Mouse (Mus musculus): ENCODE measurements around the gene Zfp950. TPM values are rescaled to one million over a fixed set of nuclear protein-coding genes. Genes with fewer than 3 reads are reported as not detected.
A peak's percentile ranks its signal among the peaks of the same experiment; 100 is the strongest.

Zfp950 gene
- polyA plus RNA-seq, 1 experiment from 2014 or later, result 41.7 TPM

GRCm38 (mm10) chr19:61080251-61080749, 60.3 kb downstream of the Zfp950 start:
- no peak overlapping the region for H3K4me2 ChIP-seq (replicated peaks; ENCODE audit: low read depth, low read length)
- no peak overlapping the region for H3K4me3 ChIP-seq (ENCODE audit: low read length)
- H3K27ac ChIP-seq (ENCODE audit: low read depth, low read length), result no peak overlapping the region
- H3K9me3 ChIP-seq (ENCODE audit: control insufficient read depth, low read length), result no peaks in the 10 kb centered on the region
- ATAC-seq (ENCODE audit: low FRiP score, low TSS enrichment), result no peak
- no peaks in the 10 kb centered on the region for H3K4me1 ChIP-seq (ENCODE audit: control insufficient read depth, insufficient read depth, low read length)
- no peaks in the 10 kb centered on the region for H3K27me3 ChIP-seq (ENCODE audit: control insufficient read depth, insufficient read depth, low read length)
- 0 out of 2 replicates have a peak, but pooled peaks cover 3% of the 10 kb centered on the region for H3K36me3 ChIP-seq (ENCODE audit: control insufficient read depth, insufficient read depth, low read length)
- H3K9ac ChIP-seq (ENCODE audit: low read depth, low read length), result no peak overlapping the region
- WGBS, result 94% methylated on average over 5 of the region's 5 CpGs

GRCm38 (mm10) chr19:61078622-61079021, 62.0 kb downstream of the Zfp950 start:
- Histone ChIP-seq H3K36me3 (ENCODE audit: control insufficient read depth, insufficient read depth, low read length) (0 out of 2 replicates have a peak, but pooled peaks cover 3% of the 10 kb centered on the region), H3K4me1 (ENCODE audit: control insufficient read depth, insufficient read depth, low read length) (no peaks in the 10 kb centered on the region), H3K9ac (ENCODE audit: low read depth, low read length) (no peak overlapping the region), H3K4me3 (ENCODE audit: low read length) (no peak overlapping the region), H3K27ac (ENCODE audit: low read depth, low read length) (no peak overlapping the region), H3K27me3 (ENCODE audit: control insufficient read depth, insufficient read depth, low read length) (no peaks in the 10 kb centered on the region), H3K4me2 (replicated peaks; ENCODE audit: low read depth, low read length) (no peak overlapping the region), H3K9me3 (ENCODE audit: control insufficient read depth, low read length) (no peaks in the 10 kb centered on the region)
- no peak for ATAC-seq (ENCODE audit: low FRiP score, low TSS enrichment)
- WGBS, result 95% methylated on average over 3 of the region's 3 CpGs

GRCm38 (mm10) chr19:61065011-61065410, 75.6 kb downstream of the Zfp950 start:
- no peak overlapping the region for H3K9ac ChIP-seq (ENCODE audit: low read depth, low read length)
- WGBS, result 83% methylated on average over 1 of the region's 1 CpGs
- H3K4me3 ChIP-seq (ENCODE audit: low read length), result no peak overlapping the region
- H3K36me3 ChIP-seq (ENCODE audit: control insufficient read depth, insufficient read depth, low read length), result 0 out of 2 replicates have a peak, but pooled peaks cover 3% of the 10 kb centered on the region
- no peak overlapping the region for H3K27ac ChIP-seq (ENCODE audit: low read depth, low read length)
- H3K9me3 ChIP-seq (ENCODE audit: control insufficient read depth, low read length), result no peaks in the 10 kb centered on the region
- H3K27me3 ChIP-seq (ENCODE audit: control insufficient read depth, insufficient read depth, low read length), result no peaks in the 10 kb centered on the region
- H3K4me1 ChIP-seq (ENCODE audit: control insufficient read depth, insufficient read depth, low read length), result peaks cover 11% of the 10 kb centered on the region
- H3K4me2 ChIP-seq (replicated peaks; ENCODE audit: low read depth, low read length), result no peak overlapping the region
- ATAC-seq (ENCODE audit: low FRiP score, low TSS enrichment), result no peak

GRCm38 (mm10) chr19:61064386-61064785, 76.3 kb downstream of the Zfp950 start:
- H3K9me3 ChIP-seq (ENCODE audit: control insufficient read depth, low read length), result no peaks in the 10 kb centered on the region
- H3K27ac ChIP-seq (ENCODE audit: low read depth, low read length), result no peak overlapping the region
- H3K4me3 ChIP-seq (ENCODE audit: low read length), result no peak overlapping the region
- no peaks in the 10 kb centered on the region for H3K27me3 ChIP-seq (ENCODE audit: control insufficient read depth, insufficient read depth, low read length)
- peaks cover 11% of the 10 kb centered on the region for H3K4me1 ChIP-seq (ENCODE audit: control insufficient read depth, insufficient read depth, low read length)
- 82% methylated on average over 3 of the region's 3 CpGs for WGBS
- H3K4me2 ChIP-seq (replicated peaks; ENCODE audit: low read depth, low read length), result no peak overlapping the region
- no peak overlapping the region for H3K9ac ChIP-seq (ENCODE audit: low read depth, low read length)
- no peak for ATAC-seq (ENCODE audit: low FRiP score, low TSS enrichment)
- 0 out of 2 replicates have a peak, but pooled peaks cover 3% of the 10 kb centered on the region for H3K36me3 ChIP-seq (ENCODE audit: control insufficient read depth, insufficient read depth, low read length)

GRCm38 (mm10) chr19:61057581-61057980, 83.1 kb downstream of the Zfp950 start:
- Histone ChIP-seq H3K4me3 (ENCODE audit: low read length) (no peak overlapping the region), H3K27ac (ENCODE audit: low read depth, low read length) (peak overlapping the region; percentile 49; the same call in 1 of the 2 replicates), H3K4me1 (ENCODE audit: control insufficient read depth, insufficient read depth, low read length) (peaks cover 20% of the 10 kb centered on the region), H3K9ac (ENCODE audit: low read depth, low read length) (no peak overlapping the region), H3K9me3 (ENCODE audit: control insufficient read depth, low read length) (0 out of 2 replicates have a peak, but pooled peaks cover 2% of the 10 kb centered on the region), H3K27me3 (ENCODE audit: control insufficient read depth, insufficient read depth, low read length) (no peaks in the 10 kb centered on the region), H3K36me3 (ENCODE audit: control insufficient read depth, insufficient read depth, low read length) (no peaks in the 10 kb centered on the region), H3K4me2 (replicated peaks; ENCODE audit: low read depth, low read length) (no peak overlapping the region)
- peak; percentile 87 for ATAC-seq (ENCODE audit: low FRiP score, low TSS enrichment)
- 8% methylated on average over 3 of the region's 3 CpGs for WGBS

- Histone ChIP-seq H3K27ac (ENCODE audit: low read depth, low read length) (peak overlapping the region; percentile 49; the same call in 1 of the 2 replicates), H3K4me3 (ENCODE audit: low read length) (no peak overlapping the region)
These were observed 83.7 kb downstream of the Zfp950 start for GRCm38 (mm10) chr19:61056783-61057410.

GRCm38 (mm10) chr19:61052786-61053185, 87.9 kb downstream of the Zfp950 start:
- Histone ChIP-seq H3K9me3 (ENCODE audit: control insufficient read depth, low read length) (0 out of 2 replicates have a peak, but pooled peaks cover 2% of the 10 kb centered on the region), H3K27me3 (ENCODE audit: control insufficient read depth, insufficient read depth, low read length) (no peaks in the 10 kb centered on the region), H3K9ac (ENCODE audit: low read depth, low read length) (no peak overlapping the region), H3K4me2 (replicated peaks; ENCODE audit: low read depth, low read length) (no peak overlapping the region), H3K4me3 (ENCODE audit: low read length) (no peak overlapping the region), H3K27ac (ENCODE audit: low read depth, low read length) (no peak overlapping the region), H3K36me3 (ENCODE audit: control insufficient read depth, insufficient read depth, low read length) (no peaks in the 10 kb centered on the region), H3K4me1 (ENCODE audit: control insufficient read depth, insufficient read depth, low read length) (peaks cover 8% of the 10 kb centered on the region; the same call in 1 of the 2 replicates)
- ATAC-seq (ENCODE audit: low FRiP score, low TSS enrichment), result no peak

More at GRCm38 (mm10) chr19:61056783-61057410, 83.7 kb downstream of the Zfp950 start:
- Histone ChIP-seq H3K36me3 (ENCODE audit: control insufficient read depth, insufficient read depth, low read length) (no peaks in the 10 kb centered on the region), H3K9me3 (ENCODE audit: control insufficient read depth, low read length) (0 out of 2 replicates have a peak, but pooled peaks cover 2% of the 10 kb centered on the region), H3K4me1 (ENCODE audit: control insufficient read depth, insufficient read depth, low read length) (peaks cover 15% of the 10 kb centered on the region), H3K4me2 (replicated peaks; ENCODE audit: low read depth, low read length) (no peak overlapping the region), H3K9ac (ENCODE audit: low read depth, low read length) (no peak overlapping the region), H3K27me3 (ENCODE audit: control insufficient read depth, insufficient read depth, low read length) (no peaks in the 10 kb centered on the region)
- WGBS, result 59% methylated on average over 5 of the region's 5 CpGs
- ATAC-seq (ENCODE audit: low FRiP score, low TSS enrichment), result no peak

GRCm38 (mm10) chr19:61052008-61052407, 88.6 kb downstream of the Zfp950 start:
- H3K27ac ChIP-seq (ENCODE audit: low read depth, low read length), result no peak overlapping the region
- H3K4me1 ChIP-seq (ENCODE audit: control insufficient read depth, insufficient read depth, low read length), result 0 out of 2 replicates have a peak, but pooled peaks cover 3% of the 10 kb centered on the region
- H3K4me3 ChIP-seq (ENCODE audit: low read length), result no peak overlapping the region
- no peaks in the 10 kb centered on the region for H3K36me3 ChIP-seq (ENCODE audit: control insufficient read depth, insufficient read depth, low read length)
- no peak for ATAC-seq (ENCODE audit: low FRiP score, low TSS enrichment)
- no peak overlapping the region for H3K4me2 ChIP-seq (replicated peaks; ENCODE audit: low read depth, low read length)
- H3K9ac ChIP-seq (ENCODE audit: low read depth, low read length), result no peak overlapping the region
- H3K9me3 ChIP-seq (ENCODE audit: control insufficient read depth, low read length), result 0 out of 2 replicates have a peak, but pooled peaks cover 2% of the 10 kb centered on the region
- no peaks in the 10 kb centered on the region for H3K27me3 ChIP-seq (ENCODE audit: control insufficient read depth, insufficient read depth, low read length)

- ATAC-seq (ENCODE audit: low FRiP score, low TSS enrichment), result no peak
- H3K27ac ChIP-seq (ENCODE audit: low read depth, low read length), result no peak overlapping the region
- 0 out of 2 replicates have a peak, but pooled peaks cover 2% of the 10 kb centered on the region for H3K9me3 ChIP-seq (ENCODE audit: control insufficient read depth, low read length)
- H3K4me3 ChIP-seq (ENCODE audit: low read length), result no peak overlapping the region
- H3K4me1 ChIP-seq (ENCODE audit: control insufficient read depth, insufficient read depth, low read length), result no peaks in the 10 kb centered on the region
- no peak overlapping the region for H3K9ac ChIP-seq (ENCODE audit: low read depth, low read length)
- no peaks in the 10 kb centered on the region for H3K36me3 ChIP-seq (ENCODE audit: control insufficient read depth, insufficient read depth, low read length)
- 93% methylated on average over 1 of the region's 1 CpGs for WGBS
- no peak overlapping the region for H3K4me2 ChIP-seq (replicated peaks; ENCODE audit: low read depth, low read length)
- no peaks in the 10 kb centered on the region for H3K27me3 ChIP-seq (ENCODE audit: control insufficient read depth, insufficient read depth, low read length)
These were observed 89.5 kb downstream of the Zfp950 start for GRCm38 (mm10) chr19:61051151-61051550.

All from kidney, embryonic 14.5 days (tissue).